Mouse (Mus musculus) heart, postnatal 10 days (tissue): ENCODE data around the gene Pigk. TPM values are rescaled to one million over a fixed set of nuclear protein-coding genes. Genes with fewer than 3 reads are reported as not detected.
"Not testable (repeated sequence)": the region's sequence is repeated elsewhere in the genome, so short reads cannot be mapped to it uniquely, and the experiment has no call there.

Experiments used
- DNase-seq, 2 experiments: peaks; one replicate each; pipeline ENCODE4 v3.0.0; 2021
- intact Hi-C: fragments of 180-260 bp; cut with DNase I; formaldehyde crosslinking; loops from one replicate; pipeline ENCODE4 v1.15.1; 2025
- total RNA-seq, 2 experiments: library from RNA; stranded (reverse); gene quantifications; 2 replicates each; pipeline ENCODE4 v1.2.3; 2021

Gene Pigk
- 10 to 100 TPM; 30.9 to 31.7 TPM for total RNA-seq

- intact Hi-C loops = no loop called here
- DNase-seq = peak; percentile 92 to 97
These were observed at the start of gene Pigk for GRCm38 (mm10) chr3:152713991-152714902. TSS of gene Pigk (plus strand) at chr3:152714100.

GRCm38 (mm10) chr3:152666991-152667355 is 46.9 kb upstream of the Pigk start:
- no peak for DNase-seq
- intact Hi-C loops = no loop called here

- intact Hi-C loops = no loop called here
- DNase-seq = peak; percentile 15 to 16
These were observed 46.3 kb upstream of the Pigk start for GRCm38 (mm10) chr3:152667356-152668211.

GRCm38 (mm10) chr3:152668239-152668638 is 45.7 kb upstream of the Pigk start, which contains the start of gene Ak5:
TSS of gene Ak5 (minus strand) at chr3:152668360.
- no peak for DNase-seq
- intact Hi-C loops = no loop called here

GRCm38 (mm10) chr3:152668793-152669192 is 45.1 kb upstream of the Pigk start:
- DNase-seq = no peak
- intact Hi-C loops = no loop called here

GRCm38 (mm10) chr3:152669783-152670182 is 44.1 kb upstream of the Pigk start:
- DNase-seq = no peak
- intact Hi-C loops = no loop called here

GRCm38 (mm10) chr3:152674663-152675062 is 39.2 kb upstream of the Pigk start:
- intact Hi-C loops = no loop called here
- DNase-seq = no peak

- intact Hi-C loops = no loop called here
- peak; percentile 5 to 7 for DNase-seq
These were observed 25.4 kb upstream of the Pigk start for GRCm38 (mm10) chr3:152688532-152688931.

GRCm38 (mm10) chr3:152689105-152689504 is 24.8 kb upstream of the Pigk start:
- peak; percentile 4 to 14 for DNase-seq
- intact Hi-C loops = no loop called here

GRCm38 (mm10) chr3:152694950-152695349 is 18.9 kb upstream of the Pigk start:
- no peak for DNase-seq
- intact Hi-C loops = no loop called here

- no peak for DNase-seq
- intact Hi-C loops = no loop called here
These were observed 15.9 kb upstream of the Pigk start for GRCm38 (mm10) chr3:152698017-152698416.

- intact Hi-C loops = no loop called here
- DNase-seq = no peak
These were observed 14.6 kb upstream of the Pigk start for GRCm38 (mm10) chr3:152699261-152699660.

- DNase-seq, intact Hi-C loops: not testable (repeated sequence)
These were observed 12.4 kb upstream of the Pigk start for GRCm38 (mm10) chr3:152701536-152701935.

GRCm38 (mm10) chr3:152702274-152702843 is 11.5 kb upstream of the Pigk start:
- intact Hi-C loops = no loop called here
- no peak for DNase-seq

- no peak for DNase-seq
- intact Hi-C loops = no loop called here
These were observed 8.1 kb upstream of the Pigk start for GRCm38 (mm10) chr3:152705826-152706225.

- DNase-seq = no peak
- intact Hi-C loops = no loop called here
These were observed 7.0 kb upstream of the Pigk start for GRCm38 (mm10) chr3:152706901-152707300.

GRCm38 (mm10) chr3:152707321-152707823 is 6.5 kb upstream of the Pigk start:
- intact Hi-C loops = no loop called here
- DNase-seq = no peak

- DNase-seq = peak in 1 of 2 experiments; percentile 15
- intact Hi-C loops = no loop called here
These were observed 4.0 kb upstream of the Pigk start for GRCm38 (mm10) chr3:152709936-152710335.

GRCm38 (mm10) chr3:152712957-152713356 is 943 bp upstream of the Pigk start:
- no peak for DNase-seq
- intact Hi-C loops = no loop called here

GRCm38 (mm10) chr3:152721301-152721700 is 7.4 kb downstream of the Pigk start:
- intact Hi-C loops = no loop called here
- no peak for DNase-seq

- DNase-seq = peak in 1 of 2 experiments; percentile 5
- intact Hi-C loops = no loop called here
These were observed 8.9 kb downstream of the Pigk start for GRCm38 (mm10) chr3:152722836-152723235.
